ENCODE assay signal across 12 mouse cellular contexts in the genomic region with DNA sequence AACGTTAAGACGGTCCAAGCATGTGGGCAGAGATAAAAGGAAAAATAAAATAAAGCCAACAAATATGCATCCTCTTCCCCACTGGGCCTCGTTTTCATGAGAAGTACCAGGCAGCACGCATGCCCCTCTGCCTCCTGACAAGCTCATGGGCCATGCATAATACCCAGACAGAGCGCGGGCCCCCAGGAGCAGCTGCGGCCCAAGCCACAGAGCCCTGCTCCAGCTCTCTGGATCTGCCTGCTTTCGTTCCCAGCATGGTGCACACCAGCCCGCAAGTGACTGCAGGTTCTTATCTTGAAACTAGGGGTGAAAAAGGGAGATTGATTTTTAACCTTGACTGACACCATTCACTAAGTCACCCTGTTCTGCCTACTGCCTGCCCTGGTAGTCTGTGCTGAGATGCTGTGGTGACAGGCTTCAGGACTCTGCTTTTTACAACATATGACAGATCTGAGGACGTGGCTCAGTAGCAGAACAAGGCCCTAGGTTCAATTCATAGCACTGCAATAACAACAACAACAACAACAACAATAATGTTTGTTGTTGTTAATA.
DNase-seq lines count a peak whose midpoint lies in the region; ATAC-seq and TF ChIP-seq lines count a peak whose summit lies in the region.
"Had no signal": no experiment of that assay in that cellular context is flagged by ENCODE, and none has a peak within 500 bp of the region (broad histone marks: within the 10 kb centered on the region; RNA-seq: fewer than 3 reads in every experiment).

No protein-coding gene starts in this region.

- TF ChIP-seq CTCF in lung, postnatal 0 days (IDR thresholded peaks at IDR 0.05): no peak
- TF ChIP-seq CTCF in forebrain, postnatal 0 days (IDR thresholded peaks at IDR 0.05; ENCODE audit: low read depth): no peak

- DNase-seq in lung, postnatal 0 days (ENCODE audit: low spot score): no peak
- no peak for DNase-seq in lung, adult 18-20 months
- no peak for DNase-seq in forebrain, postnatal 0 days
- DNase-seq in right cerebral cortex, postnatal 25 days: no peak
- DNase-seq: cerebellum, adult 11 months; lung, postnatal 10 days; spleen, adult 18-20 months; thymus, postnatal 14 days had no signal

- no peak overlapping the region for H3K4me3 ChIP-seq in lung, postnatal 0 days (ENCODE audit: low read depth, low read length)
- no peak overlapping the region for H3K4me3 ChIP-seq in forebrain, postnatal 0 days (ENCODE audit: low read depth, low read length)
- no peak overlapping the region for H3K4me3 ChIP-seq in heart, embryonic 12.5 days
- H3K4me3 ChIP-seq: heart, embryonic 13.5 days had no signal

- no peak overlapping the region for H3K4me2 ChIP-seq in lung, postnatal 0 days (replicated peaks; ENCODE audit: low read depth, low read length)
- H3K4me2 ChIP-seq in forebrain, postnatal 0 days (ENCODE audit: low read depth): no peak overlapping the region
- H3K4me2 ChIP-seq in heart, embryonic 12.5 days: no peak overlapping the region
- H3K4me2 ChIP-seq: heart, embryonic 13.5 days had no signal

- peak overlapping the region; percentile 29; the same call in 1 of the 2 replicates for H3K27ac ChIP-seq in lung, postnatal 0 days (ENCODE audit: low read length)
- H3K27ac ChIP-seq in forebrain, postnatal 0 days (ENCODE audit: low read depth, low read length): no peak overlapping the region
- no peak overlapping the region for H3K27ac ChIP-seq in heart, embryonic 12.5 days (ENCODE audit: poor library complexity, severe bottlenecking)
- H3K27ac ChIP-seq: heart, embryonic 13.5 days had no signal

- no peak overlapping the region for H3K9ac ChIP-seq in lung, postnatal 0 days (replicated peaks; ENCODE audit: low read depth)
- H3K9ac ChIP-seq in forebrain, postnatal 0 days: no peak overlapping the region
- no peak overlapping the region for H3K9ac ChIP-seq in heart, embryonic 12.5 days
- H3K9ac ChIP-seq: heart, embryonic 13.5 days had no signal

- 73% methylated on average over 10 of the region's 10 CpGs for WGBS in lung, postnatal 0 days
- 31% methylated on average over 10 of the region's 10 CpGs for WGBS in forebrain, postnatal 0 days
- 38% methylated on average over 10 of the region's 10 CpGs for WGBS in heart, embryonic 12.5 days

- ATAC-seq in lung, postnatal 0 days: no peak
- ATAC-seq in forebrain, postnatal 0 days: peak; percentile 30; the same call in 1 of the 2 replicates
- ATAC-seq in megakaryocyte-erythroid progenitor cell, adult 5-6 weeks (replicated peaks; ENCODE audit: low FRiP score, low TSS enrichment, poor library complexity, severe bottlenecking): peak; percentile 68
- ATAC-seq in frontal cortex, adult (ENCODE audit: low TSS enrichment): no peak
- ATAC-seq in heart, embryonic 12.5 days (ENCODE audit: insufficient number of reproducible peaks, low FRiP score): no peak

- no peak for TF ChIP-seq EP300 in lung, postnatal 0 days (IDR thresholded peaks at IDR 0.05)

- H3K27me3 ChIP-seq in lung, postnatal 0 days (replicated peaks; ENCODE audit: insufficient read depth, low read length): no peaks in the 10 kb centered on the region
- no peaks in the 10 kb centered on the region for H3K27me3 ChIP-seq in forebrain, postnatal 0 days (ENCODE audit: insufficient read depth, low read length)
- H3K27me3 ChIP-seq in heart, embryonic 12.5 days (replicated peaks): no peaks in the 10 kb centered on the region
- H3K27me3 ChIP-seq: heart, embryonic 13.5 days had no signal

- no peaks in the 10 kb centered on the region for H3K9me3 ChIP-seq in lung, postnatal 0 days (ENCODE audit: low read length)
- no peaks in the 10 kb centered on the region for H3K9me3 ChIP-seq in forebrain, postnatal 0 days (ENCODE audit: low read length)
- H3K9me3 ChIP-seq in heart, embryonic 12.5 days (replicated peaks): no peaks in the 10 kb centered on the region
- H3K9me3 ChIP-seq: heart, embryonic 13.5 days had no signal

- H3K4me1 ChIP-seq in lung, postnatal 0 days (ENCODE audit: insufficient read depth, low read depth, low read length): peaks cover 48% of the 10 kb centered on the region
- peaks cover 5% of the 10 kb centered on the region for H3K4me1 ChIP-seq in forebrain, postnatal 0 days (ENCODE audit: insufficient read depth)
- H3K4me1 ChIP-seq in heart, embryonic 12.5 days (replicated peaks): peaks cover 33% of the 10 kb centered on the region

- H3K36me3 ChIP-seq in lung, postnatal 0 days (ENCODE audit: insufficient read depth, low read length): no peaks in the 10 kb centered on the region
- H3K36me3 ChIP-seq in forebrain, postnatal 0 days (ENCODE audit: insufficient read depth): no peaks in the 10 kb centered on the region
- no peaks in the 10 kb centered on the region for H3K36me3 ChIP-seq in heart, embryonic 12.5 days
- H3K36me3 ChIP-seq: heart, embryonic 13.5 days had no signal

Comparison
In these comparisons a context has a peak if more than half of its experiments do, and no peak if none do; other contexts are left out.
1. ATAC-seq: peak in forebrain, postnatal 0 days (single experiment) and megakaryocyte-erythroid progenitor cell, adult 5-6 weeks (single experiment); none in lung, postnatal 0 days (single experiment), frontal cortex, adult (single experiment) and heart, embryonic 12.5 days (single experiment).